Mouse (Mus musculus): ENCODE measurements around the gene Abcc4.

DNA sequence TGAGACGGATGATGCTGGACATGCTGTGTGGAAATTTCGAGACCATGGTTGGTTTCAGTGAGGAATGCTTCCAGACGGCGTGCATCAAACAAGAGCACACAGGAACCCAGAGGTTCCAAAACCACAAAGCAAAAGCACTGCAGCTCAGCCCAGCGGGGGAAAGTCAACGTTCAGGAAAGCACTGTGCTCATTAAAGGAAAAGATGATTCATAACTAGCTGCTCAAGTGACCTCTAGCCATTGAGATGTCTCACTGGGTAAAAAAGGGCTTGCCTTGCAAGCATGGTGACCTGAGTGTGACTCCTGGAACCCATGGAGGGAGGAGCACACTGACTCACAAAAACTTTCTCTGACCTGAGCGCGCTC is 47.7 kb downstream of the Abcc4 start:
- TF ChIP-seq CHD1 (IDR thresholded peaks at IDR 0.05; ENCODE audit: low read depth, low read length) (no peak), ZKSCAN1 (IDR thresholded peaks at IDR 0.05; ENCODE audit: borderline replicate concordance, low read depth, low read length) (no peak), CTCF (conservative IDR thresholded peaks at IDR 0.05 in 1 of 2, IDR thresholded peaks at IDR 0.05 in 1 of 2; ENCODE audit: low read depth in 2 of 2, low read length in 2 of 2) (no peak), POLR2A (IDR thresholded peaks at IDR 0.05; ENCODE audit: low read depth, low read length) (0 out of 2 replicates have a peak, but pooled peaks have one; percentile 28), TCF12 (IDR thresholded peaks at IDR 0.05; ENCODE audit: low read depth, low read length) (peak; percentile 68; the same call in 1 of the 2 replicates)
